Mouse (Mus musculus) MN1 (cell line): ENCODE results near the gene Magea3.
"Not testable (repeated sequence)": the region's sequence is repeated elsewhere in the genome, so short reads cannot be mapped to it uniquely, and the experiment has no call there.

Experiments used
- DNase-seq: peaks from one replicate; pipeline ENCODE4 v3.0.0-alpha.2; 2016; ENCODE audit warnings: low spot score

The Magea3 gene

DNA sequence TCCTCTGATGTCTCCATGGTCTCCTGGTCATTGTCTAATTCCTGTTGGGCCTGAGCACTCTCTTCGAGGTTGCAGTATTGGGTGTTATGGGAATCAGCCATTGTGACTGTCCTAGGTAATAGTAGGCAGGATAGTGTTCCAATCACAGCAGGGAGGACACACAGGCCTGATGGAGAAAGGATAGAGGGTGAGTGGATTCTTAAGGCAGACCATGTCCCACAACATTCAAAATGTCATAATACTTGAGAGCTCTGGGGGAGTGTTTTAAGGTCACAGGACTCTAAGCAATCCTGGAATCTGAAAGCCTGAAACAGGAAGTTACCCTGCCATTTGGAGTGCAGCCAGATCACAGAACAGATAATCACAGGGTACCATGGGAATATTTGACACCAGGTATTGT, at the start of gene Magea3:
Magea3 (minus strand) TSS at position 101 of the 400 bp plus-strand sequence.
- not testable (repeated sequence) for DNase-seq

GRCm38 (mm10) chrX:154995750-154996149, 46.4 kb upstream of the Magea3 start, which contains the start of gene Magea8:
Gene Magea8, minus strand, starts transcription at chrX:154995850.
- not testable (repeated sequence) for DNase-seq

- not testable (repeated sequence) for DNase-seq
These were observed 13.4 kb downstream of the Magea3 start, which contains the start of gene Magea6 for GRCm38 (mm10) chrX:154935887-154936286. Gene Magea6, minus strand, starts transcription at chrX:154935987.
